Mouse (Mus musculus): ENCODE measurements around the gene Bag2. TPM values are rescaled to one million over a fixed set of nuclear protein-coding genes. Genes with fewer than 3 reads are reported as not detected.
"Not testable (repeated sequence)": the region's sequence is repeated elsewhere in the genome, so short reads cannot be mapped to it uniquely, and the experiment has no call there.

Bag2 gene
- polyA plus RNA-seq, 1 experiment from 2014 or later = 68.5 TPM

DNA sequence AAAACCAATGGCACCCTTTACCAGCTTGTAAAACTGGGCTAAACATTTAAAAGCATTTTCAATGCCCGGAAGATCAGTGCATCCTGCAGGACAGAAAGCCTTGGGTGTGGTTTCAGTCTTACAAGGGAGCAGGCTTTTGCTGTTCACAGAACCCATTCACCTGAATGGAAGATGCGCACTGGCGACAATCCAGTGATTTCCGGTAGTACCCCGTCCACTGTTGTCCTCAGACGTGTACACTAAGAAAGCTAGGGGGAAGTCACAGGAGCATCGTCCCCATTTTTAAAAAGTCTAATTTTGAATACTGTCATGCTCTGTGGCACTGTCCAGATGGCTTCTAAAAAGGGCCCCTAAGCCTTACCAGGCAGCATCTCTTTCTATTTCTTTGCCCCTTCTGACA, 1.8 kb downstream of the Bag2 start:
- peak overlapping the region; percentile 92 for H3K4me2 ChIP-seq (ENCODE audit: low read depth, low read length)
- H3K4me3 ChIP-seq (ENCODE audit: low read depth, low read length) = peak overlapping the region; percentile 77; the same call in 1 of the 2 replicates
- 0 out of 2 replicates have a peak overlapping the region, but pooled peaks have one; percentile 0 for H3K9ac ChIP-seq (ENCODE audit: low read depth, low read length)
- ATAC-seq (ENCODE audit: low read depth) = no peak
- DNase-seq (ENCODE audit: low spot score) = no peak
- peaks cover 12% of the 10 kb centered on the region for H3K4me1 ChIP-seq (ENCODE audit: control insufficient read depth, insufficient read depth, low read length)
- peaks cover 6% of the 10 kb centered on the region; the same call in 1 of the 2 replicates for H3K36me3 ChIP-seq (ENCODE audit: control insufficient read depth, insufficient read depth, low read length)
- H3K27ac ChIP-seq (replicated peaks; ENCODE audit: low read depth, low read length) = no peak overlapping the region
- no peaks in the 10 kb centered on the region for H3K9me3 ChIP-seq (ENCODE audit: control insufficient read depth, low read length)
- 88% methylated on average over 7 of the region's 7 CpGs for WGBS
- H3K27me3 ChIP-seq (replicated peaks; ENCODE audit: control insufficient read depth, insufficient read depth, low read length) = no peaks in the 10 kb centered on the region

DNA sequence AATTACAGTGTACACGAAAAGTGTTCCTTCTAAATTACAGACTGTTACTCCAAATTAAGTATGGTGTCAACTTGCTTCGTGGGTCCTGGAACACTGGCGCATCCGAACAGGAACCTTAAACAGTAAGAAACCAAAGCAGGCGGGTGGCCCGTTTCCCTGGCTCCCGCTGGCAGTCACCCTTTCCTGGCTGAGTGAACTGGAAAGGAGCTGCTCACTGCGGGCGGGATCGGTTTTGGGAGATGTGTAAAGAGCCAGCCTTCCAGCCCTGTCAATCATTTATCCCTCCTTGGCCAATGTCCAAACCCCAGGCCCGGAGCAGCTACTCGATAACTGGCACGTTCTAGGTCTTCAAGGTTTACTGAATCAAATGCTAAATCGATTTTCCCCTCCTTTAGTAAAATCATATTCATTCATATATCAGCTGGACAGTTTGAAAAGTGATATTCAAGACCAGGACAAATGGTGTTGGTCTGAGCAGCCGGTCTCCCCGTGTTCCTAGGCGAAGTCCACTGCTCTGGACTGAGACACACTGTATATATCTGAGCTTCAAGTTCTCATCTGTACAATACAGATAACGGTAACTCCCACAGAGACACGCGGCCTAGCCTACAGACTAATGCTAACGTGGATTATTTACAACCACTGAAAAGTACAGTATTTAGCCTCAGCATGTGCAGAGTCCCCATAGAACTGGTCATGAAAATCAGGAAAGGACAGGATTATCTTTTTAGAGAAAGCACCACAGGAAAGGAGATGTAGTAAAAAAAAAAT, 2.4 kb downstream of the Bag2 start:
- 78% methylated on average over 21 of the region's 21 CpGs for WGBS
- Histone ChIP-seq H3K4me3 (ENCODE audit: low read depth, low read length) (no peak overlapping the region), H3K9ac (ENCODE audit: low read depth, low read length) (no peak overlapping the region), H3K27me3 (replicated peaks; ENCODE audit: control insufficient read depth, insufficient read depth, low read length) (no peaks in the 10 kb centered on the region), H3K9me3 (ENCODE audit: control insufficient read depth, low read length) (no peaks in the 10 kb centered on the region), H3K27ac (replicated peaks; ENCODE audit: low read depth, low read length) (no peak overlapping the region), H3K4me2 (ENCODE audit: low read depth, low read length) (peak overlapping the region; percentile 92; the same call in 1 of the 2 replicates), H3K36me3 (ENCODE audit: control insufficient read depth, insufficient read depth, low read length) (no peaks in the 10 kb centered on the region), H3K4me1 (ENCODE audit: control insufficient read depth, insufficient read depth, low read length) (peaks cover 12% of the 10 kb centered on the region)
- ATAC-seq (ENCODE audit: low read depth) (no peak), DNase-seq (ENCODE audit: low spot score) (peak; percentile 36)

DNA sequence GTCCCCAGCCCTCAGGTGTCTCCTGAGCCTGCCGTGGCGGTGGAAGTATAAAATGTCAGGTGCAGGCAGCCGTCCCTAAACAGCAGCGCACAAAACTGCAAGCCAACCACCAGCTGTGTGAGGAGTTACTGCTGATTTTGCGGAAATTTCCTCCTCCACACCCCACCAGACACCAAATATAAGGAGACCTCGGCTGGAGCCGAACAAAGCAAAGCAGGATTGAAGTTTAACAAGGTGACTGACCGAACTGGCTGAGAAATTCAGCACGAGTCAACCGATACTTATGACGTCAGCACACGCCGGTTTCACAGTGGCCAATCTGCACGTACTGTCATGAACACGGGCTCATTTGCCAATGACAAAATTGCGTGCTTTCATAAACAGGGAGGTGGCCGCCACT, 3.5 kb downstream of the Bag2 start:
- no peaks in the 10 kb centered on the region for H3K36me3 ChIP-seq (ENCODE audit: control insufficient read depth, insufficient read depth, low read length)
- no peak overlapping the region for H3K27ac ChIP-seq (replicated peaks; ENCODE audit: low read depth, low read length)
- ATAC-seq (ENCODE audit: low read depth) (no peak), DNase-seq (ENCODE audit: low spot score) (no peak)
- no peaks in the 10 kb centered on the region for H3K9me3 ChIP-seq (ENCODE audit: control insufficient read depth, low read length)
- 84% methylated on average over 17 of the region's 17 CpGs for WGBS
- H3K4me3 ChIP-seq (ENCODE audit: low read depth, low read length) = no peak overlapping the region
- H3K4me1 ChIP-seq (ENCODE audit: control insufficient read depth, insufficient read depth, low read length) = peaks cover 12% of the 10 kb centered on the region
- H3K4me2 ChIP-seq (ENCODE audit: low read depth, low read length) = no peak overlapping the region
- H3K27me3 ChIP-seq (replicated peaks; ENCODE audit: control insufficient read depth, insufficient read depth, low read length) = no peaks in the 10 kb centered on the region
- H3K9ac ChIP-seq (ENCODE audit: low read depth, low read length) = no peak overlapping the region

DNA sequence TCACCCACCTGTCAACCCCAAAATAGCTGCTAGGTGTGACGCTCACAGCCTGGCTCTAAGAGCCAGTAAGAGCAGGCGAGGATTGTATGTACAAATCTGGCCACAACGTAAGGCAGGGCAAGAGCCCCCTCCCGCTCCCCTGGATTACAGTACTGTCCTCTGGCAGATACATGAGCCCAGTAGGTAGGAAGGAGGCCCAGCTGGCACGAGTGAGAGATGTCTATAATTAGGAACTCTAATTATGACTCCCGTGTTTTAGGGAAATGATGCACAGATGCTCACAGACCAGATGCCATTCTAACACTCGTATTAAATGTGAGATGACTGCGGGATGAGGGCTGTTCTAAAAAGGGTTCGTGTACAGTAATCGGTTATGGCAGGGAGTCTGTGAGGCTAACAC, 6.3 kb downstream of the Bag2 start:
- Histone ChIP-seq H3K36me3 (ENCODE audit: control insufficient read depth, insufficient read depth, low read length) (peaks cover 20% of the 10 kb centered on the region), H3K9me3 (ENCODE audit: control insufficient read depth, low read length) (no peaks in the 10 kb centered on the region), H3K4me2 (ENCODE audit: low read depth, low read length) (no peak overlapping the region), H3K4me1 (ENCODE audit: control insufficient read depth, insufficient read depth, low read length) (peaks cover 6% of the 10 kb centered on the region; the same call in 1 of the 2 replicates), H3K9ac (ENCODE audit: low read depth, low read length) (no peak overlapping the region), H3K27ac (replicated peaks; ENCODE audit: low read depth, low read length) (no peak overlapping the region), H3K27me3 (replicated peaks; ENCODE audit: control insufficient read depth, insufficient read depth, low read length) (no peaks in the 10 kb centered on the region), H3K4me3 (ENCODE audit: low read depth, low read length) (no peak overlapping the region)
- peak; percentile 66 for ATAC-seq (ENCODE audit: low read depth)
- WGBS = 76% methylated on average over 10 of the region's 10 CpGs
- DNase-seq (ENCODE audit: low spot score) = peak; percentile 40

DNA sequence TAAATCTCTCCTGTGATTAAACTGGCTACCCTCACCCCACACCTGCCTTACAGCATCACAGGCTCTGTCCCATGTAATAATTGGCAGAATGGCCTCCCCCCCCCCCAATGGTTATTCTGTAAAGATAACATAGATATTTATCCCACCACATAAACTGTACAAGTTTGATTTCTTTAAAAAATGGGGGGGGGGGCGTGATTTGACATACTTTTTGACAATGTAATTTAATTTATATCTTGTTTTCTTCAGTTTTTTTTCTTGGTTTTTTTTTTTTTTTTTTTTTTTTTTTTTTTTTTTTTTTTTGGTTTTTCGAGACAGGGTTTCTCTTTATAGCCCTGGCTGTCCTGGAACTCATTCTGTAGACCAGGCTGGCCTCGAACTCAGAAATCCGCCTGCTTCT, 7.9 kb downstream of the Bag2 start:
- DNase-seq (ENCODE audit: low spot score); H3K9me3 ChIP-seq (ENCODE audit: control insufficient read depth, low read length); H3K27ac ChIP-seq (replicated peaks; ENCODE audit: low read depth, low read length); H3K9ac ChIP-seq (ENCODE audit: low read depth, low read length); H3K4me2 ChIP-seq (ENCODE audit: low read depth, low read length); H3K4me1 ChIP-seq (ENCODE audit: control insufficient read depth, insufficient read depth, low read length); H3K27me3 ChIP-seq (replicated peaks; ENCODE audit: control insufficient read depth, insufficient read depth, low read length); H3K4me3 ChIP-seq (ENCODE audit: low read depth, low read length); ATAC-seq (ENCODE audit: low read depth): not testable (repeated sequence)
- WGBS = 84% methylated on average over 4 of the region's 4 CpGs
- peaks cover 32% of the 10 kb centered on the region for H3K36me3 ChIP-seq (ENCODE audit: control insufficient read depth, insufficient read depth, low read length)

DNA sequence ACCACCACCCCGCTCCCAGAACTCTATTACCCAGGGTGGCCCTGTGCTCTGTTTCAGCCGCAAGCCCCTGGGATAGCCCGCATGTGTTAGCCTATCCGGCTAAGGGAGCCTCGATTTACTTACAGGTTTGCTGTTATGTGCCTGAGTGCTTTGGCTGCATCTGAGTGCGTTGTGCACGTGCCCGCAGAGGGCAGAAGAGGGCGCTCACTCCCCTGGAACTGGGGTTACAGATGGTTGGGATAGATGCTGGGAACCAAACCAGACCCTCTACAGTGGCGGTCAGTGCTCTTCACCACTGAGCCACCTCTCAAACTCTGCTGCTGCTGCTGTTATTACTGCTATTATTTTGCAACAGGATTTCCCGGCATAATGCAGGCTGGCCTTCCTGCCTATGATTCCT, 8.5 kb downstream of the Bag2 start:
- DNase-seq (ENCODE audit: low spot score) (no peak), ATAC-seq (ENCODE audit: low read depth) (no peak)
- no peaks in the 10 kb centered on the region for H3K27me3 ChIP-seq (replicated peaks; ENCODE audit: control insufficient read depth, insufficient read depth, low read length)
- H3K27ac ChIP-seq (replicated peaks; ENCODE audit: low read depth, low read length) = no peak overlapping the region
- H3K9me3 ChIP-seq (ENCODE audit: control insufficient read depth, low read length) = no peaks in the 10 kb centered on the region
- WGBS = 97% methylated on average over 11 of the region's 11 CpGs
- H3K9ac ChIP-seq (ENCODE audit: low read depth, low read length) = no peak overlapping the region
- H3K4me2 ChIP-seq (ENCODE audit: low read depth, low read length) = no peak overlapping the region
- peaks cover 33% of the 10 kb centered on the region for H3K36me3 ChIP-seq (ENCODE audit: control insufficient read depth, insufficient read depth, low read length)
- H3K4me1 ChIP-seq (ENCODE audit: control insufficient read depth, insufficient read depth, low read length) = no peaks in the 10 kb centered on the region
- no peak overlapping the region for H3K4me3 ChIP-seq (ENCODE audit: low read depth, low read length)

GRCm38 (mm10) chr1:33745901-33746300, 11.7 kb downstream of the Bag2 start:
- no peak overlapping the region for H3K27ac ChIP-seq (replicated peaks; ENCODE audit: low read depth, low read length)
- DNase-seq (ENCODE audit: low spot score) (no peak), ATAC-seq (ENCODE audit: low read depth) (no peak)
- no peak overlapping the region for H3K9ac ChIP-seq (ENCODE audit: low read depth, low read length)
- no peaks in the 10 kb centered on the region for H3K27me3 ChIP-seq (replicated peaks; ENCODE audit: control insufficient read depth, insufficient read depth, low read length)
- no peaks in the 10 kb centered on the region for H3K9me3 ChIP-seq (ENCODE audit: control insufficient read depth, low read length)
- H3K4me3 ChIP-seq (ENCODE audit: low read depth, low read length) = no peak overlapping the region
- H3K4me1 ChIP-seq (ENCODE audit: control insufficient read depth, insufficient read depth, low read length) = no peaks in the 10 kb centered on the region
- peaks cover 44% of the 10 kb centered on the region for H3K36me3 ChIP-seq (ENCODE audit: control insufficient read depth, insufficient read depth, low read length)
- H3K4me2 ChIP-seq (ENCODE audit: low read depth, low read length) = no peak overlapping the region
- 94% methylated on average over 4 of the region's 4 CpGs for WGBS

DNA sequence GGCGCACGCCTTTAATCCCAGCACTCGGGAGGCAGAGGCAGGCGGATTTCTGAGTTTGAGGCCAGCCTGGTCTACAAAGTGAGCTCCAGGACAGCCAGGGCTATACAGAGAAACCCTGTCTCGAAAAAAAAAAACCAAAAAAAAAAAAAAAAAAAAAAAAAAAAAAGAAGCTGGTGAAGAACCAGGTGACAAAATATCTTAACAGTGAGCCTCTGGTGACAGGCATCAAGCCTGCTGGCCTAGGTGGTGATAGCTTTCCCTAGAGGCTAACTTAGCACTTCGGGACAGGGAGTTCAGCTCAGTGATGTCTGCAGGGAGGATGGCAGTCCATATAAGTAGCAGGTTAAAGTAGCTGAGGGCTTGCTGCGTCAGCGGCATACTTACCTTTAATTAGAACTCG, 12.8 kb downstream of the Bag2 start:
- not testable (repeated sequence) for H3K4me1 ChIP-seq (ENCODE audit: control insufficient read depth, insufficient read depth, low read length); H3K27ac ChIP-seq (replicated peaks; ENCODE audit: low read depth, low read length); H3K9ac ChIP-seq (ENCODE audit: low read depth, low read length); ATAC-seq (ENCODE audit: low read depth); H3K4me3 ChIP-seq (ENCODE audit: low read depth, low read length); DNase-seq (ENCODE audit: low spot score); H3K27me3 ChIP-seq (replicated peaks; ENCODE audit: control insufficient read depth, insufficient read depth, low read length); H3K4me2 ChIP-seq (ENCODE audit: low read depth, low read length); H3K9me3 ChIP-seq (ENCODE audit: control insufficient read depth, low read length)
- H3K36me3 ChIP-seq (ENCODE audit: control insufficient read depth, insufficient read depth, low read length) = peaks cover 52% of the 10 kb centered on the region
- WGBS = 98% methylated on average over 8 of the region's 9 CpGs

- WGBS = 26% methylated on average over 8 of the region's 8 CpGs
- no peak overlapping the region for H3K9ac ChIP-seq (ENCODE audit: low read depth, low read length)
- DNase-seq (ENCODE audit: low spot score) = no peak
- H3K27me3 ChIP-seq (replicated peaks; ENCODE audit: control insufficient read depth, insufficient read depth, low read length) = no peaks in the 10 kb centered on the region
- H3K36me3 ChIP-seq (ENCODE audit: control insufficient read depth, insufficient read depth, low read length) = peaks cover 63% of the 10 kb centered on the region
- no peak for ATAC-seq (ENCODE audit: low read depth)
- H3K4me1 ChIP-seq (ENCODE audit: control insufficient read depth, insufficient read depth, low read length) = no peaks in the 10 kb centered on the region
- H3K4me2 ChIP-seq (ENCODE audit: low read depth, low read length) = no peak overlapping the region
- H3K9me3 ChIP-seq (ENCODE audit: control insufficient read depth, low read length) = no peaks in the 10 kb centered on the region
- no peak overlapping the region for H3K4me3 ChIP-seq (ENCODE audit: low read depth, low read length)
- no peak overlapping the region for H3K27ac ChIP-seq (replicated peaks; ENCODE audit: low read depth, low read length)
Observed at GRCm38 (mm10) chr1:33742903-33743302, 14.7 kb downstream of the Bag2 start.
